Mouse (Mus musculus): ENCODE results near the gene Krtap28-13.
A peak's percentile ranks its signal among the peaks of the same experiment; 100 is the strongest.

Krtap28-13 gene

GRCm38 (mm10) chr1:83060643-83061042, at the start of gene Krtap28-13:
TSS of gene Krtap28-13 (plus strand) at chr1:83060930.
- no peak for DNase-seq

GRCm38 (mm10) chr1:83014477-83014876, 46.3 kb upstream of the Krtap28-13 start:
- no peak for DNase-seq

GRCm38 (mm10) chr1:83015329-83015879, 45.3 kb upstream of the Krtap28-13 start:
- no peak for DNase-seq

- DNase-seq = no peak
Measured at GRCm38 (mm10) chr1:83016556-83016955, 44.2 kb upstream of the Krtap28-13 start.

- DNase-seq = no peak
Measured at GRCm38 (mm10) chr1:83031950-83032349, 28.8 kb upstream of the Krtap28-13 start.

GRCm38 (mm10) chr1:83032508-83032907, 28.2 kb upstream of the Krtap28-13 start:
- DNase-seq = no peak

- DNase-seq = no peak
Measured at GRCm38 (mm10) chr1:83034509-83034908, 26.2 kb upstream of the Krtap28-13 start.

- DNase-seq = no peak
Measured at GRCm38 (mm10) chr1:83036892-83037667, 23.6 kb upstream of the Krtap28-13 start.

- DNase-seq = no peak
Measured at GRCm38 (mm10) chr1:83038109-83038672, 22.5 kb upstream of the Krtap28-13 start, which contains the start of gene Slc19a3. TSS of gene Slc19a3 (minus strand) at chr1:83038448.

GRCm38 (mm10) chr1:83039080-83039479, 21.6 kb upstream of the Krtap28-13 start:
- DNase-seq = no peak

- no peak for DNase-seq
Measured at GRCm38 (mm10) chr1:83042380-83042779, 18.4 kb upstream of the Krtap28-13 start, which contains the start of gene Krtap28-10. TSS of gene Krtap28-10 (minus strand) at chr1:83042480.

GRCm38 (mm10) chr1:83044882-83045427, 15.8 kb upstream of the Krtap28-13 start, which contains the start of gene Gm47969:
TSS of gene Gm47969 (plus strand) at chr1:83044932.
- no peak for DNase-seq

GRCm38 (mm10) chr1:83058481-83058880, 2.2 kb upstream of the Krtap28-13 start:
- DNase-seq = no peak

GRCm38 (mm10) chr1:83059278-83059677, 1.5 kb upstream of the Krtap28-13 start, which contains the start of gene A030005K14Rik:
TSS of gene A030005K14Rik (minus strand) at chr1:83059378.
- DNase-seq = no peak

- DNase-seq = no peak
Measured at GRCm38 (mm10) chr1:83064851-83065250, 4.1 kb downstream of the Krtap28-13 start.

GRCm38 (mm10) chr1:83066577-83066976, 5.8 kb downstream of the Krtap28-13 start:
- DNase-seq = no peak

- no peak for DNase-seq
Measured at GRCm38 (mm10) chr1:83067205-83067604, 6.5 kb downstream of the Krtap28-13 start.

- no peak for DNase-seq
Measured at GRCm38 (mm10) chr1:83075526-83076189, 14.9 kb downstream of the Krtap28-13 start.

- peak; percentile 10 for DNase-seq
Measured at GRCm38 (mm10) chr1:83076190-83076917, 15.6 kb downstream of the Krtap28-13 start.

GRCm38 (mm10) chr1:83077016-83077415, 16.3 kb downstream of the Krtap28-13 start:
- DNase-seq = no peak

- no peak for DNase-seq
Measured at GRCm38 (mm10) chr1:83084790-83085189, 24.1 kb downstream of the Krtap28-13 start.

- no peak for DNase-seq
Measured at GRCm38 (mm10) chr1:83091268-83091667, 30.5 kb downstream of the Krtap28-13 start.

Measured in thymus, postnatal 14 days (tissue).